Mouse (Mus musculus): Measurements from ENCODE around the gene Nenf. TPM values are rescaled to one million over a fixed set of nuclear protein-coding genes. Genes with fewer than 3 reads are reported as not detected.

Nenf gene
- 89.6 and 91.5 TPM in 2 replicates for total RNA-seq (2021)
- long read RNA-seq, experiment 1, transcript Nenf-201 (4 exons, 742 nt): major isoform, 134 of 147 reads
- long read RNA-seq, experiment 1, partial matches to known transcripts: 7 of 147 reads
- long read RNA-seq, experiment 1, other reads (novel, unspliced or antisense): 6 of 147 reads
- long read RNA-seq, experiment 2, transcript Nenf-201 (4 exons, 742 nt): major isoform, 122 of 125 reads
- long read RNA-seq, experiment 2, partial matches to known transcripts: 0 of 125 reads
- long read RNA-seq, experiment 2, other reads (novel, unspliced or antisense): 3 of 125 reads

GRCm38 (mm10) chr1:191317591-191318196, at the start of gene Nenf:
Nenf (minus strand) TSS chr1:191318194.
- peak; percentile 91 for DNase-seq

GRCm38 (mm10) chr1:191364477-191364876, 46.5 kb upstream of the Nenf start:
- DNase-seq: peak; percentile 41

GRCm38 (mm10) chr1:191362412-191362811, 44.4 kb upstream of the Nenf start:
- DNase-seq: no peak

GRCm38 (mm10) chr1:191359478-191359877, 41.5 kb upstream of the Nenf start:
- no peak for DNase-seq

- no peak for DNase-seq
These were observed 38.9 kb upstream of the Nenf start for GRCm38 (mm10) chr1:191356936-191357335.

GRCm38 (mm10) chr1:191353836-191354235, 35.8 kb upstream of the Nenf start:
- DNase-seq: no peak

GRCm38 (mm10) chr1:191352786-191353488, 34.9 kb upstream of the Nenf start:
- peak; percentile 71 for DNase-seq

GRCm38 (mm10) chr1:191350355-191350754, 32.4 kb upstream of the Nenf start:
- DNase-seq: no peak

- no peak for DNase-seq
These were observed 31.6 kb upstream of the Nenf start for GRCm38 (mm10) chr1:191349486-191350037.

GRCm38 (mm10) chr1:191348996-191349395, 31.0 kb upstream of the Nenf start:
- DNase-seq: no peak

GRCm38 (mm10) chr1:191348592-191348991, 30.6 kb upstream of the Nenf start:
- DNase-seq: no peak

GRCm38 (mm10) chr1:191347602-191348001, 29.6 kb upstream of the Nenf start:
- no peak for DNase-seq

- no peak for DNase-seq
These were observed 22.5 kb upstream of the Nenf start for GRCm38 (mm10) chr1:191340530-191340929.

GRCm38 (mm10) chr1:191339876-191340275, 21.9 kb upstream of the Nenf start:
- no peak for DNase-seq

- no peak for DNase-seq
These were observed 16.5 kb upstream of the Nenf start for GRCm38 (mm10) chr1:191334500-191334899.

- no peak for DNase-seq
These were observed 12.4 kb upstream of the Nenf start for GRCm38 (mm10) chr1:191330356-191330755.

GRCm38 (mm10) chr1:191328019-191328441, 10.0 kb upstream of the Nenf start:
- peak; percentile 65 for DNase-seq

- DNase-seq: no peak
These were observed 9.3 kb upstream of the Nenf start for GRCm38 (mm10) chr1:191327258-191327657.

- DNase-seq: peak; percentile 69
These were observed 8.4 kb upstream of the Nenf start for GRCm38 (mm10) chr1:191326233-191326882.

- DNase-seq: peak; percentile 96
These were observed 7.8 kb upstream of the Nenf start, which contains the start of gene Tmem206 for GRCm38 (mm10) chr1:191325726-191326232. Tmem206 (plus strand) TSS chr1:191325912.

GRCm38 (mm10) chr1:191324733-191325590, 7.0 kb upstream of the Nenf start:
- DNase-seq: no peak
